Mouse (Mus musculus) cerebellum, postnatal 10 days (tissue): ENCODE measurements at regions not wholly inside any gene's neighbourhood (a gene's known extent, or its start where the extent isn't known, plus 50 kb on each side); places are given as distances from the start of the nearest gene placed in this dataset.

ENCODE experiments used
- DNase-seq, 2 experiments: peaks; one replicate each; pipeline ENCODE4 v3.0.0; 2021; ENCODE audit warnings: mixed read lengths in 2 of 2

- DNase-seq, result no peak
Observed at GRCm38 (mm10) chr11:86408686-86409579, 51.5 kb upstream of the Med13 start.

GRCm38 (mm10) chr11:86409580-86409947, 52.2 kb upstream of the Med13 start:
- no peak for DNase-seq

GRCm38 (mm10) chr11:86410521-86410920, 53.1 kb upstream of the Med13 start:
- DNase-seq, result no peak

GRCm38 (mm10) chr11:86412772-86413390, 55.5 kb upstream of the Med13 start:
- peak; percentile 12 to 15 for DNase-seq

GRCm38 (mm10) chr11:86416471-86416870, 59.1 kb upstream of the Med13 start:
- no peak for DNase-seq

GRCm38 (mm10) chr11:86417164-86417563, 59.8 kb upstream of the Med13 start:
- no peak for DNase-seq

- DNase-seq, result no peak
Observed at GRCm38 (mm10) chr11:86419810-86420483, 62.5 kb upstream of the Med13 start.

GRCm38 (mm10) chr11:86428926-86429325, 55.5 kb upstream of the Rnft1 start:
- DNase-seq, result no peak

GRCm38 (mm10) chr11:86430287-86430686, 54.2 kb upstream of the Rnft1 start:
- no peak for DNase-seq

- DNase-seq, result peak in 1 of 2 experiments; percentile 16
Observed at GRCm38 (mm10) chr11:86431550-86431949, 52.9 kb upstream of the Rnft1 start.

GRCm38 (mm10) chr11:86434106-86434505, 50.4 kb upstream of the Rnft1 start:
- no peak for DNase-seq
